Mouse (Mus musculus) spleen, postnatal 0 days (tissue): ENCODE results near the gene Slc25a30. TPM values are rescaled to one million over a fixed set of nuclear protein-coding genes. Genes with fewer than 3 reads are reported as not detected.

ENCODE experiments used
- polyA plus RNA-seq: library from polyadenylated mRNA; unstranded; fragments of >200 nt; fragmentation: Nextera tagmentation; extraction: Ambion mirVana; gene quantifications from 2 replicates; pipeline ENCODE4 v1.2.1, GENCODE M21; 2015

Gene Slc25a30
- 4.6 and 5.6 TPM in 2 replicates for polyA plus RNA-seq

DNA sequence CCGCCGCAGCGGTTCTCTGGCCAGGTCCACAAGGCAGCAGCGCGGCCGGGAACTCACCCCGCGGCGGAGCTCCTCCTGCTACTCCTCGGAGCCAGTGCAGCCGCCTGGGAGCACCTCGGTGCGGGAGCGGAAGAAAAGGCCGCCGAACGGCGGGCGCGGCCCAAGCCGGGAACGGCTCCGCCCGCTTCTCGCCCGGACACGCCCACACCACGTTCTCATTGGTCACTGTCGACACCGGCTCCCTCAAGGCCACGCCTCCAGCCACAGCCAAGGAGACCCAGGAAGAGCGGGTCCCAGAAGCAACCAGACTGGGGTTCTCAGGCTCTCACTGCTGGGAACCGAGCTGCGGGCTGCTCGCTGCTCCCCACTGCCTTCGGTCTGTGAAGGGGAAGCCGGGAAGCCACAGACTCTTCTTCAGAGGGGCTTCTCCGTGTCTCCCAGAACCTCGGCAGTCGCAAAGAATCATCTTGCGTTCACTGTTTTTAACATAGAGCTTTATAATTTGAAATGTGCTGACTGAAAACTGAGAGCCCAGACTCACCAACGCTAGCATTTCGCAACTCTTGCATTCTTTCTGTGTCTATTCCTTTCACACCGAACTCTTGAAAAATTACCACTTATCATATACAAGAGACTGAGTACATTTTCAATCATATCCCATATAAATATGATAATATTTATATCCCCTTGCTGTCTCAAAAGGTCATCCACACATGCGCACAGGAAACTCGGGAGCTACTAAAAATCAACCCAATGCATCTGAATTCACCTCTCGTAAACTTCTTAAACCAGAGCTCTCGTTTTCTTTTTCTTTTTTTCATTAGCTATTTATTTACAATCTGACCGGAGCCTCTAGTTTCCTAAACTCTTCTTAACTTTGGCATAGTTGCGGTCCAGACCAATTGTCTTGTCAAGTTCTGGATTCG lies at the start of gene Slc25a30:
Slc25a30 (minus strand) TSS at position 170 of the 926 bp plus-strand sequence.

DNA sequence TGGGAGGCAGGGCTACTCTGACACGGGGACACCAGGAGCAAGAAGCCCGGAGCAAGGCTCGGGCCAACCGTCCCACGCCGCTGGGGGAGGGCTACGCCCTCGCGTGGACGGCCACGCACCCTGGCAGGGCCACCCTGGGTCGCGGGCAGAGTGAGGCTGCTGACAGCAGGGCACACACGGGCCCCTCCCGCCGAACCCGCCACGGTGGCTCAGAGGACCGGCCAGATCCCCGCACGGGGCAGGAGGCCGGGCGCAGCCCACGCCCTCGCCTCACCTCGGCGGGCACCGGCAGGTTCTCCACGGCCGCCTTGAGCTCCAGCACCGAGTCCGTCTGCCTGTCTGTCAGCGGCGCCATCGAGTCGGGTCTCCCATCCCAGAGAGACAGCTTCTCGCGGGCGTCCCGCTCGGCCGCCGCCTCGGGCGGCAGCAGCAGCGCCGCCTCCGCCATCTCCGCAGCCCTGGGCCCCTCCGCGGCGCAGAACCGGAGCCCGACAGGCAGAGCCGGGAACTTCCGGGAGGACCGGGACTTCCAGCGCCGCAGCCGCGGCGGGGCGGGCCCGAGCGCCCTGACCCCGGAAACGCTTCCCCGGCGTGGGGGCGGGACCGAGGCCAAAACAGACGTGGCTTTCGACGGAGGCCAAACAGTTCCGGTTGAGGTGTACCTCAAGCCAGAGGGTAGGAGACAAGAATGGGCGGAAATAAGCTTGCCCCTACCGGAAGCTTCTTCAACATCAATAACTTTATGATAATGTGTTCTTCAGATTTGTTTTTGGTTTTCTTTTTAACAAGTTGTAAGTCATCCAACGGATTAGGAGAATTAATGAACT lies 32.6 kb downstream of the Slc25a30 start, which contains the start of gene Cog3:
Cog3 (minus strand) TSS at position 527 of the 827 bp plus-strand sequence.

Other genes starting within 250 kb of the Slc25a30 start
- not detected in 2 replicates for gene Spert, start 193.9 kb downstream of the Slc25a30 start, polyA plus RNA-seq
- gene Erich6b, start 144.8 kb downstream of the Slc25a30 start, polyA plus RNA-seq: not detected in 2 replicates
- 9.5 and 11.5 TPM in 2 replicates for gene Cog3, start 32.5 kb downstream of the Slc25a30 start, polyA plus RNA-seq
- gene Tpt1, start 58.1 kb upstream of the Slc25a30 start, polyA plus RNA-seq: 1,191 and 1,202 TPM in 2 replicates
- gene Kctd4, start 168.0 kb upstream of the Slc25a30 start, polyA plus RNA-seq: 0.51 and 0.59 TPM in 2 replicates
- 30.6 and 30.9 TPM in 2 replicates for gene Gtf2f2, start 223.8 kb upstream of the Slc25a30 start, polyA plus RNA-seq